Mouse (Mus musculus): ENCODE data around the gene Chic1.

The Chic1 gene

GRCm38 (mm10) chrX:103356287-103356686, at the start of gene Chic1:
Gene Chic1, plus strand, starts transcription at chrX:103356476.
- DNase-seq (ENCODE audit: low spot score), result peak; percentile 35

DNA sequence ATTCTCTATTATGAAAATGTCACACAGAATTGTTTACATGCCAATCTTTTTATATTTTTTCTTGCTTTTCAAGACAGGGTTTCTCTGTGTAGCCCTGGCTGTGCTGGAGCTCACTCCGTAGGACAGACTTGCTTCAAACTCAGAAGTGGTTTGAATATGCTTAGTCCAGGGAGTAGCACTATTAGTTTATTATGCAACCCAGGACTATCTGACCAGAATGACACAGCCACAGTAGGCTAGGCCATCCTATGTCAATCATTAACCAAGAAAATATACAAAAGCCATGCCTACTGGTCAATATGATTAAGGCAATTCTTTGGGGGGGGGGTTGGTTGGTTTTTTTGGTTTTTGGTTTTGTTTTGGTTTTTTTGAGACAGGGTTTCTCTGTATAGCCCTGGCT, 48.0 kb upstream of the Chic1 start:
- no peak for DNase-seq (ENCODE audit: low spot score)

DNA sequence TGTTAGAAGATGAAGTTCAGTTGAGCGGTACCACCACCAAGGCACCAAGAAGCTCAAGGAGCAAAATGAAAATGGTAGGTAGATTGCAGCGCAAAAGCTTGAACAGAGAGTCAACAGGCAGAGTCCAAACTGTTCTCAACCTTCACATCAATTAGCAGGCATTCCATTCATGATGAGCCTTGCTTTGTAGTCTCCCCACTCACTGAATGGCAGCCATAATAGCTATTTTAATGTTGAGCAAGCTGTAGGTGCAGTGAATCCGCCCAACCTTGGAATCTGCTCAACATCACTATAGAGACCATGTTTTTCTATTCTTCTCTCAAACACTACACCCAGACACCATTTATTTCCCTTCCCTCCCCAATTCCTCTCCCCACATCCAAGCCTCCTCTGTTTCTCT, 44.6 kb upstream of the Chic1 start:
- no peak for DNase-seq (ENCODE audit: low spot score)

DNA sequence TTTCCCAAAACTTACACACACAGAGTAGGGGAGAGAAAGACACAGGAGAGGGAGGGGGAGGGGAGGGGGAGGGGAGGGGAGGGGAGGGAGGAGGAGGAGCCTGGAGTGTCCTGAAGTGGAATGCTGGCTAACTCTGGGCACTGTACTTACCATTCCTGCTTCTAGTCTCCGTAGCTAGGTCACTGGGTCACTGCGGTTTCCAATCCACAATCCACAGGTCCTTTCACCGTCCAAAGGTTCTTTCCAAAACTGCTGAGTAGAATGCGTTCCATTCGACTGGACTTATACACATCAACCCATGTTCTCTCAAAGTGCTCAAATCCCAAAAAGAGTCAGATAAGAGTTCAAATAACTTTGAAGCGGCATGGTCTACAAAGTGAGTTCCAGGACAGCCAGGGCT, 42.1 kb upstream of the Chic1 start:
- DNase-seq (ENCODE audit: low spot score), result no peak

DNA sequence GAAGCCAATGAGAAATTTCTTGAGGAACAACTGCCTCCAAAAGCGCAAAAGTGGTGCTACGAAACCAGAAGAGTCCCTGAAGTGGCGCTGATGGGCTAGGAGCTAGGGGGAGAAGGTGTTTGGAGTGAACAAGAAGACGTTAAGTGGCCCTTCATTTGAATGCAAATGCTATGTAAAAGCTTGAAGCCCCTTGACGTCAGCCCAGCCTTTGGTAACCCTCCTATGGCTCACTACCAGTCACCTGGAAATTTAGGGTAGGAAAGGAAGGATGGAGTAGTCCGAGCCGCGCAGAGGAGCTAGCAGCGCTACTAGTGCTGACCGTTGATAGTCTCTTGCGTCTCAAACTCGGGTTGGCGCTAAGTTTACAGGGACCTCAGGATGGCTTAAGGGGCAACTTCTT, 35.1 kb upstream of the Chic1 start, which contains the start of gene Cdx4:
Cdx4 (plus strand) TSS at position 253 of the 400 bp plus-strand sequence.
- DNase-seq (ENCODE audit: low spot score), result no peak

DNA sequence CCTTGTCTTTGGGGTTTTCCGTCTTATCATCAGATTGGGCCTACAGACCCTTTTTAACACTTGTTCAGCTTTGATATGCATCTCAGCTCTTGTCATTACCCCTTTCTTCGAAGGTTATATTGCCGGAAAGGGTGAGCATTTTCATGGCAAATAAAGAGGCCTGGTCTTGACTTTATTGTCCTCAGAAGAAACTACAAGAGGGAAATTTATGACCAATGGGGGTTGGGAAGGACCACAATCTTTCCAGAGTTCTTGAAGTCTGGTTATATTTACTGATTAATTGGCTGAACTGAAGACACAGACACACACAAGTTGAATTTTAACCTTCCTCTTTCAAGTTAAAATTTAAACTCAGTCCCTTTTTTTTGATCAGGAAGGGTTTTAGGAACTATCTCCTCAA, 30.4 kb upstream of the Chic1 start:
- DNase-seq (ENCODE audit: low spot score), result no peak

GRCm38 (mm10) chrX:103329386-103329785, 26.9 kb upstream of the Chic1 start:
- no peak for DNase-seq (ENCODE audit: low spot score)

DNA sequence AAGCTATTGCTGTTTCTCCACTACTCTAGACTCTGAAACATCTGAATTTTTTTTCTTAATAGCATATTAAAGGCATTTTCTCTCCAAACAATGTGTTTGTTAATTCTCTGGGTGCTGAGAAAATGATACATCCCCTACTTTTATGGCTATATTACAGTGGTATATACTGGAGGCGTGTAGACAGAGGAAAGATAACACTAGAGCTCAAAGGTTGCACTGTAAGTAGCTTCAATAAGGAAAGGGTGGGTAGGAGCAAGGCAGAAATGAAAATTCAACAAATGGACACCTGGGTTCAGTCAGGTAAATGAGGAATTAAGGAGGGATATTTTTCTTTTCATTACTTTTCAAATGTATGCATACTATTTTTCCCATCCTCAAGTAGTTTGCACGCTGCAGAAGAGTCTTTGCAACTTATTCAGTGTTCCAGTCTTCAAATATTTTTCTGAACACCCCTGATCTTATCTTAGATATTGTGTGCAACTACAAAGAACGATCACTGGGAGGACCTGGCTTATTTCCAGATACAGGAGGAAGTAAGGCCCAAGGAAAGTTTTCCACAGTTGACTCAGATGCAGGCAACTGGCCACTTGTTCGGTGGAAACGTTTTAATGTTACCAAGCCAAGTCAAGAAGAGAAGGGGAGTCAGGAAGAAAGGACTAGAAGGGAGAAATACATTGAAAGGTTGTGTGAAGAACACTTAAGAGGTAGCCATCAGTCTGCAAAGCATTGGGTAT, 25.0 kb upstream of the Chic1 start:
- DNase-seq (ENCODE audit: low spot score), result no peak

DNA sequence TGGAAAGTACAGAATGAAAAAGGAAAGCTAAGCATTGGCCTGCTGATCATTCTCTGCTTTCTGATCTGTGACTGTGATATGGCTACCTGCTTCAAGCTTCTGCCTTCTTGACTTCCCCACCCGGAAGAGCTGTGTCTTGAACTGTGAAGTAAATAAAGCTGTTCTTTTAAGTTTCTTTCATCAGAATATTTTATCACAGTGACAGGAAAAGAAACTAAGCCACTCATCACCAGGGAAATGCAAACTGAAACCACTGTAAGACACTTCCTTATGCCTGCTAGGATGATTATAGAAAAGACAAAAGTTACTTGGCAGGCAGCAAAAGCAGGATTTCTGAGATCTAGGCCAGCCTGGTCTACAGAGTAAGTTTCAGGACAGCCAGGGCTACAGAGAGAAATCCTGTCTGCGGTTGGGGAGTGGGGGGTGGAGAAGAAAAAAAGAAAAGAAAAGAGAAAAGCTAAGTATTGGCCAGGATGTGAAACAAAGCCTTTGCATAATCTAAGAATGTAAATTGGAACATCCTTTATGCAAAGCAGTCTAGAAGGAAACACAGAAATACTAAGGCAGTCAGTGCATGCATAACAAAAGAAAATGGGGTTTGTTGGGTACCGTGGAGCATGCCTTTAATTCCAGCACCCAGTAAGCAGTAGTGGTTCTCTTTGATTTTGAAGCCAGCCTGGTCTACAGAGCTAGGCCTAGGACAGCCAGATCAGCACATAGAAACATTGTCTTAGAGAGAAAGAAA, 14.7 kb upstream of the Chic1 start:
- DNase-seq (ENCODE audit: low spot score), result no peak

DNA sequence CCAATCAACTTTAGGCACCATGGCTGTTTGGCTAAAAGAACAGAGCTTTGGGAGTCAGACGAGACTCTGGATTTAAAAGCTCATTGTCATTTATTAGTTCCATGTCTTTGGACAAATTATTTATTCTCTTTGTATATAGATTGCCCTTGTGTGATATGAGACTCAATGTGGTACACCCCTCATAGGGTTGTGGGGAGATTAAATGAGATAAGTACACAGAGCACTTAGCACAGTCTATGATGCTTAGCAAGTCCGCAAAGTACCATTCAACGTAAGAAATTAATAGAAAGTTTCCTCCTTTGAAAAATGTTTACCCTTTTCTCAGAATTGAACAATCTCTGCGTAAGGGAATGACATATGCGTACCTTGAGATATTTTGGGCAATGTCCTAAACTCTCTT, 492 bp upstream of the Chic1 start:
- DNase-seq (ENCODE audit: low spot score), result no peak

GRCm38 (mm10) chrX:103356761-103357236, 523 bp downstream of the Chic1 start:
- no peak for DNase-seq (ENCODE audit: low spot score)

GRCm38 (mm10) chrX:103366201-103366600, 9.9 kb downstream of the Chic1 start:
- no peak for DNase-seq (ENCODE audit: low spot score)

DNA sequence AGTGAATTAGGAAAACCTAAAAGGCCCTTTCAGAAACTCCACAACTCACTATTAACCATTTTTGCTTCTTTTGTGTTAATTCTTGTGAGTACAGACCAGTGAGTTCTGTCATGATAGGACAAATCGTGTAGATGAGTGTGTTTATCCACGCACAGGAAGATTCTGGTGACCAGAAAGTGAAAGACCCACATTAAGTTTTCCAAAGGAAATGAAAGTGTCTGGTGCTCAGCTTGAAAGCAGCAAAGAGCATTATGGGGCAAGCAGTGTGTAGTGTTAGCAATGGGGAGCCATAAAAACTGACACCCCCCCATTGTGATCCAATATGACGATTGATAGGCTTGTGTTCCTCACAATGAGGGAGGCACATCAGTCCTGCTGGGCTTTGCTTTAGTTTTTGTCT, 12.4 kb downstream of the Chic1 start:
- no peak for DNase-seq (ENCODE audit: low spot score)

DNA sequence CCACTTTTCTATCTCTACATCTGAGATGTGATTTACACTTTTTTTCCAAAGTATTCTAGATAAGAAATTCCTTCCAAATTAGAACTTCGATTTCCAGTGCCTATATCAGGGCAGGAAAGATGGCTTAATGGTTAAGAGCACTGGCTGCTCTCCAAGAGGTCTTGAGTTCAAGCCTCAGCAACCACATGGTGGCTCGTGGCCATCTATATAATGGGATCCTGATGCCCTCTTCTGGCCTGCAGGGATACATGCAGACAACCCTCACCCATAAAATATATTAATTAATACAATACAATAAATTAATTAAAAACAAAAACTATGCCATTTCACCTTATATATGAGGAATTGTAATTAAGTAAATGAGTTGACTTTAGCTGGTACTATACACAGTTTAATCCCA, 14.9 kb downstream of the Chic1 start:
- no peak for DNase-seq (ENCODE audit: low spot score)

GRCm38 (mm10) chrX:103371627-103372026, 15.4 kb downstream of the Chic1 start:
- no peak for DNase-seq (ENCODE audit: low spot score)

DNA sequence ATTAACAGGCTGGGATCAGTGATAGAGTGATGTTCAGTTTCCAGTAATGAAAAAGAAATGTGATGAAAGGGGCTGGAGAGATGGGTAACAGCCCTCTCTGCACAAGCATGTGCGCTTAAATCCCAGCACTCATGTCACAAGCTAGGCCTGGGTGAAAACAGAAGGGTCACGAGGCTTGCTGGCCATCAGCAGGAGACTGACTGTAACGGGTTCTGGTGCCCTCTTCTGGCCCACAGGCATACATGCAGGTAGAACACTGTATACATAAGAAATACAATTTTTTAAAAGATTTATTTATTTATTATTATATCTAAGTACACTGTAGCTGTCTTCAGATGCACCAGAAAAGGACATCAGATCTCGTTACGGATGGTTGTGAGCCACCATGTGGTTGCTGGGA, 18.0 kb downstream of the Chic1 start:
- DNase-seq (ENCODE audit: low spot score), result no peak

DNA sequence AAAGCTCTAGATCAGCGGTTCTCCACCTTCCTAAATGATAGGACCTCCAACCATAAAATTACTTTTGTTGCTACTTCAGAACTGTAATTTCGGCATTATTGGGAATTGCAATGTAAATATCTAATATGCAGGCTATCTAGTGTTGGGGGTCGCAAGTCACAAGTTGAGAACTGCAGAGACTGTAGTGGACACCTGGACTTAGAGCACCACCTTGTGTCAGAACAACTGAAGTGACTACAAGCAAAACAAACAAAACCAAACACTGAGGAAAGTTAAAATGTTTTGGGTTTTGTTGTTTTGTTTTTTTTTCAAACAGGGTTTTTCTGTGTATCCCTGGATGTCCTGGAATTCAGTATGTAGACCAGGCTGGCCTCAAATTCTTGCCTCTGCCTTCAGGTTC, 28.3 kb downstream of the Chic1 start:
- DNase-seq (ENCODE audit: low spot score), result no peak

- no peak for DNase-seq (ENCODE audit: low spot score)
These were observed 31.9 kb downstream of the Chic1 start for GRCm38 (mm10) chrX:103388131-103388530.

GRCm38 (mm10) chrX:103393841-103394240, 37.6 kb downstream of the Chic1 start:
- no peak for DNase-seq (ENCODE audit: low spot score)

DNA sequence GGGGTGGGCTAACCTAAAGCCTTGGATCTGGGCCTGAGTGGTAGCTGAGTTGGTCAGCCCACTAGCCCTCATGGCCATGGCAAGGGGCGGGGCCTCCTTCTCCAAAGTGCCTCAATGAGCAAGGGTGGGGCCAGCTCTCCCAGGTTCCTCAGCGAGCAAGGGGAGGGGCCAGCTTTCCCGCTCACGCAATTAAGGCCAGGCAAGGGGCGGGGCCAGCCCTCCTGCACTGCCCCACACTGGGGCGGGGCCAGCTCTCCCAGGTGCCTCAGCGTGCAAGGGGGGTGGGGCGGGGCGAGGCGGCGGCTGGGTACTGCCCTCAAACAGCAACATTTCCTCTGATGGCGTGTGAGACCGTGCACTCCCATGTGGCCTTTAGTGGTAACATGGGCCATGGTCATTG, 48.7 kb downstream of the Chic1 start:
- DNase-seq (ENCODE audit: low spot score), result no peak

GRCm38 (mm10) chrX:103414167-103414566, 57.9 kb downstream of the Chic1 start, which contains the start of gene Tsx:
Gene Tsx, plus strand, starts transcription at chrX:103414467.
- no peak for DNase-seq (ENCODE audit: low spot score)

DNA sequence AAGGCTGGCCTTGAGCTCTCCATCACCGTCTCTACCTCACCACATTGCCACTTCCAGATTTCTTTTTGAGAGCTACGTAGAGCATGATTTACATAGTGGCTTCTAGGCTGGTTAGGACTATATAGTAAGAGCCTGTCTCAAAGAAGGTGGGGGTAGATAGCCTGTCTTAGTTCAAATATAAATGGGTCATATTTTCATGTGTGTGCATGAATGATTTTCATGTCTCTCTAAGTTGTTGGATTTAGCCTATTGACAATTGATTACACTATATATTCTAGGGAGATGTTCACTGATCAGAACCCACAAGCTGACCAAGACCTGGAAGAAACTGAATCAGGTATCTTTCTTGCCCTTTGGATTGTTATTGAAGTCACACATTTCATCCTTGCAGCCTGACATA, 65.4 kb downstream of the Chic1 start, which contains the start of gene Gm26992:
Gm26992 (plus strand) TSS at position 301 of the 400 bp plus-strand sequence.
- DNase-seq (ENCODE audit: low spot score), result no peak

- no peak for DNase-seq (ENCODE audit: low spot score)
These were observed 71.4 kb downstream of the Chic1 start for GRCm38 (mm10) chrX:103427677-103428076.
